ENCODE assay signal across 10 mouse cellular contexts in genomic region chr9:72763050-72763718, GRCm38 (mm10). TPM values are rescaled to one million over a fixed set of nuclear protein-coding genes. Genes with fewer than 3 reads are reported as not detected.
DNase-seq lines count a peak whose midpoint lies in the region; ATAC-seq lines count a peak whose summit lies in the region.
"Had no signal": no experiment of that assay in that cellular context is flagged by ENCODE, and none has a peak within 500 bp of the region (broad histone marks: within the 10 kb centered on the region; RNA-seq: fewer than 3 reads in every experiment).

No protein-coding gene starts in this region.

- H3K9ac ChIP-seq in embryonic facial prominence, embryonic 11.5 days (replicated peaks; ENCODE audit: low read length), result peak overlapping the region; percentile 9; the same call in 1 of the 2 replicates
- no peak overlapping the region for H3K9ac ChIP-seq in forebrain, embryonic 12.5 days

- H3K4me2 ChIP-seq in embryonic facial prominence, embryonic 11.5 days (ENCODE audit: low read depth, low read length), result no peak overlapping the region
- no peak overlapping the region for H3K4me2 ChIP-seq in forebrain, embryonic 12.5 days

- no peak overlapping the region for H3K27ac ChIP-seq in embryonic facial prominence, embryonic 11.5 days (replicated peaks; ENCODE audit: low read depth, low read length)
- no peak overlapping the region; the same call in 1 of the 2 replicates for H3K27ac ChIP-seq in embryonic facial prominence, embryonic 10.5 days (replicated peaks)
- peak overlapping the region; percentile 57 for H3K27ac ChIP-seq in forebrain, embryonic 12.5 days

- no peak overlapping the region for H3K4me3 ChIP-seq in embryonic facial prominence, embryonic 11.5 days (ENCODE audit: low read depth, low read length)
- H3K4me3 ChIP-seq in embryonic facial prominence, embryonic 10.5 days, result no peak overlapping the region
- no peak overlapping the region for H3K4me3 ChIP-seq in forebrain, embryonic 12.5 days (replicated peaks)
- H3K4me3 ChIP-seq: megakaryocyte, embryonic 14.5 days had no signal

- H3K9me3 ChIP-seq in embryonic facial prominence, embryonic 11.5 days (replicated peaks; ENCODE audit: control insufficient read depth, low read length), result no peaks in the 10 kb centered on the region
- H3K9me3 ChIP-seq in embryonic facial prominence, embryonic 10.5 days, result no peaks in the 10 kb centered on the region
- no peaks in the 10 kb centered on the region for H3K9me3 ChIP-seq in forebrain, embryonic 12.5 days
- H3K9me3 ChIP-seq: megakaryocyte, embryonic 14.5 days had no signal

- DNase-seq in embryonic facial prominence, embryonic 11.5 days (ENCODE audit: low spot score), result peak; percentile 43
- no peak for DNase-seq in embryonic facial prominence, embryonic 10.5 days (ENCODE audit: low spot score)
- peak; percentile 52 to 70 for DNase-seq in heart, postnatal 14 days
- DNase-seq in lung, postnatal 25 days (ENCODE audit: low spot score), result peak; percentile 11
- no peak for DNase-seq in frontal cortex, postnatal 36 days (ENCODE audit: low spot score in 2 of 2)
- DNase-seq in left cerebral cortex, adult 8-10 months (ENCODE audit: low spot score in 2 of 2), result no peak

- intact Hi-C loops in heart, postnatal 14 days (cut with DNase I), result no loop called here

- H3K4me1 ChIP-seq in embryonic facial prominence, embryonic 11.5 days (ENCODE audit: control insufficient read depth, insufficient read depth, low read length), result no peaks in the 10 kb centered on the region; the same call in 1 of the 2 replicates
- peaks cover 40% of the 10 kb centered on the region for H3K4me1 ChIP-seq in embryonic facial prominence, embryonic 10.5 days
- H3K4me1 ChIP-seq in forebrain, embryonic 12.5 days, result peaks cover 21% of the 10 kb centered on the region

- 21% methylated on average over 3 of the region's 3 CpGs for WGBS in embryonic facial prominence, embryonic 11.5 days
- WGBS in embryonic facial prominence, embryonic 10.5 days, result 33% methylated on average over 3 of the region's 3 CpGs
- WGBS in forebrain, embryonic 12.5 days, result 14% methylated on average over 3 of the region's 3 CpGs

- peak; percentile 30; the same call in 1 of the 2 replicates for ATAC-seq in embryonic facial prominence, embryonic 11.5 days (replicated peaks; ENCODE audit: insufficient number of reproducible peaks, low FRiP score, low TSS enrichment, low read depth)
- ATAC-seq in forebrain, embryonic 12.5 days (ENCODE audit: low FRiP score), result peak; percentile 59; the same call in 1 of the 2 replicates
- no peak for ATAC-seq in activated CD4-positive, CD25-positive, alpha-beta regulatory T cell, adult 4 months

- no peaks in the 10 kb centered on the region for H3K36me3 ChIP-seq in embryonic facial prominence, embryonic 11.5 days (replicated peaks; ENCODE audit: control insufficient read depth, insufficient read depth, low read depth, low read length)
- no peaks in the 10 kb centered on the region for H3K36me3 ChIP-seq in embryonic facial prominence, embryonic 10.5 days (replicated peaks)
- H3K36me3 ChIP-seq in forebrain, embryonic 12.5 days (replicated peaks), result no peaks in the 10 kb centered on the region

- no peaks in the 10 kb centered on the region for H3K27me3 ChIP-seq in embryonic facial prominence, embryonic 11.5 days (ENCODE audit: control insufficient read depth, insufficient read depth, low read length)
- H3K27me3 ChIP-seq in embryonic facial prominence, embryonic 10.5 days (replicated peaks; ENCODE audit: low read depth, poor library complexity, severe bottlenecking), result no peaks in the 10 kb centered on the region
- H3K27me3 ChIP-seq in forebrain, embryonic 12.5 days, result no peaks in the 10 kb centered on the region

RNA-seq across cellular contexts. Expression of gene Prtg, which starts 43.5 kb away (rescaled TPM):
- polyA plus RNA-seq in embryonic facial prominence, embryonic 11.5 days (2014; fragmentation: Nextera tagmentation; extraction: Ambion mirVana), result 3.8 and 3.9 TPM in 2 replicates
- polyA plus RNA-seq in embryonic facial prominence, embryonic 10.5 days (2016; fragmentation: Nextera tagmentation; extraction: Ambion mirVana), result 9.5 and 15.1 TPM in 2 replicates
- 1.7 and 2.7 TPM in 2 replicates for polyA plus RNA-seq in forebrain, embryonic 12.5 days (2016; fragmentation: Nextera tagmentation; extraction: Ambion mirVana)
- under 1 TPM; 0.12 to 0.14 TPM for total RNA-seq in heart, postnatal 14 days (2021)
- total RNA-seq in left cerebral cortex, adult 8-10 months (2022), result 1 to 10 TPM; 1.7 to 2.6 (median 1.9) TPM
- polyA plus RNA-seq in activated CD4-positive, CD25-positive, alpha-beta regulatory T cell, adult 4 months (2017; shearing (Covaris generic)), result not detected
- total RNA-seq: common myeloid progenitor, adult 5-6 weeks had no signal

Comparison
In these comparisons a context has a peak if more than half of its experiments do, and no peak if none do; other contexts are left out.
1. DNase-seq: peak in embryonic facial prominence, embryonic 11.5 days (single experiment), heart, postnatal 14 days (2 of 2) and lung, postnatal 25 days (single experiment); none in embryonic facial prominence, embryonic 10.5 days (single experiment), frontal cortex, postnatal 36 days (0 of 2) and left cerebral cortex, adult 8-10 months (0 of 2).